Mouse (Mus musculus) kidney, embryonic 14.5 days (tissue): ENCODE results near the gene Ugt1a10. TPM values are rescaled to one million over a fixed set of nuclear protein-coding genes. Genes with fewer than 3 reads are reported as not detected.
"Not testable (repeated sequence)": the region's sequence is repeated elsewhere in the genome, so short reads cannot be mapped to it uniquely, and the experiment has no call there.

Experiments used
- ATAC-seq: fragments of 200-750 bp; cut with Nextera tagmentation; 2 replicates; pipeline ENCODE4 v1.8.0; 2017; ENCODE audit warnings: moderate number of reproducible peaks, mild to moderate bottlenecking, moderate TSS enrichment, moderate library complexity; ENCODE audit not compliant: low FRiP score, low TSS enrichment
- H3K27ac ChIP-seq: fragments of 300-500 bp; sonication (generic); 2 replicates; pipeline ENCODE4 v1.5.1; 2014; ENCODE audit warnings: low read depth, mild to moderate bottlenecking, low read length, moderate library complexity, mixed read lengths
- H3K27me3 ChIP-seq: fragments of 300-500 bp; sonication (generic); 2 replicates; pipeline ENCODE4 v1.6.1; 2014; ENCODE audit warnings: mild to moderate bottlenecking, low read length; ENCODE audit not compliant: control insufficient read depth, insufficient read depth
- H3K36me3 ChIP-seq: fragments of 300-500 bp; sonication (generic); 2 replicates; pipeline ENCODE4 v1.6.1; 2014; ENCODE audit warnings: low read length, mixed read lengths; ENCODE audit not compliant: control insufficient read depth, insufficient read depth
- H3K4me1 ChIP-seq: fragments of 300-500 bp; sonication (generic); 2 replicates; pipeline ENCODE4 v1.6.1; 2014; ENCODE audit warnings: low read length, mixed read lengths; ENCODE audit not compliant: control insufficient read depth, insufficient read depth
- H3K4me2 ChIP-seq: fragments of 300-500 bp; sonication (generic); replicated peaks from 2 replicates; pipeline ENCODE4 v1.6.1; 2014; ENCODE audit warnings: low read depth, mild to moderate bottlenecking, low read length
- H3K4me3 ChIP-seq: fragments of 300-500 bp; sonication (generic); 2 replicates; pipeline ENCODE4 v1.5.1; 2014; ENCODE audit warnings: mild to moderate bottlenecking, low read length
- H3K9ac ChIP-seq: fragments of 300-500 bp; sonication (generic); 2 replicates; pipeline ENCODE4 v1.6.1; 2014; ENCODE audit warnings: low read depth, mild to moderate bottlenecking, low read length, moderate library complexity
- H3K9me3 ChIP-seq: fragments of 300-500 bp; sonication (generic); 2 replicates; pipeline ENCODE4 v1.6.1; 2016; ENCODE audit warnings: low read length; ENCODE audit not compliant: control insufficient read depth
- WGBS: fragments of 180-500 bp; shearing (Covaris S2); extraction: QIAGEN DNeasy Blood & Tissue Kit; methylation state at CpG from one replicate; pipeline ENCODE4 v1.1.7; 2014; 5-methylcytosine and 5-hydroxymethylcytosine counted together
- polyA plus RNA-seq: library from polyadenylated mRNA; unstranded; fragments of >200 nt; fragmentation: Nextera tagmentation; extraction: Ambion mirVana; gene quantifications from 2 replicates; pipeline ENCODE4 v1.2.1, GENCODE M21; 2014

The Ugt1a10 gene
- polyA plus RNA-seq, 1 experiment from 2014 or later = 9.2 TPM

GRCm38 (mm10) chr1:88143966-88144675, 88.9 kb downstream of the Ugt1a10 start:
- 4% methylated on average over 5 of the region's 5 CpGs for WGBS
- H3K4me3 ChIP-seq, H3K27me3 ChIP-seq, H3K9ac ChIP-seq, H3K4me1 ChIP-seq, H3K36me3 ChIP-seq, H3K27ac ChIP-seq, H3K9me3 ChIP-seq, H3K4me2 ChIP-seq: not testable (repeated sequence)
- peak; percentile 60; the same call in 1 of the 2 replicates for ATAC-seq

- H3K4me2 ChIP-seq, H3K9ac ChIP-seq, H3K36me3 ChIP-seq, H3K9me3 ChIP-seq, H3K4me3 ChIP-seq, ATAC-seq, H3K4me1 ChIP-seq, H3K27ac ChIP-seq, H3K27me3 ChIP-seq: not testable (repeated sequence)
- WGBS = 68% methylated on average over 2 of the region's 2 CpGs
Measured at GRCm38 (mm10) chr1:88145278-88145677, 90.1 kb downstream of the Ugt1a10 start.

DNA sequence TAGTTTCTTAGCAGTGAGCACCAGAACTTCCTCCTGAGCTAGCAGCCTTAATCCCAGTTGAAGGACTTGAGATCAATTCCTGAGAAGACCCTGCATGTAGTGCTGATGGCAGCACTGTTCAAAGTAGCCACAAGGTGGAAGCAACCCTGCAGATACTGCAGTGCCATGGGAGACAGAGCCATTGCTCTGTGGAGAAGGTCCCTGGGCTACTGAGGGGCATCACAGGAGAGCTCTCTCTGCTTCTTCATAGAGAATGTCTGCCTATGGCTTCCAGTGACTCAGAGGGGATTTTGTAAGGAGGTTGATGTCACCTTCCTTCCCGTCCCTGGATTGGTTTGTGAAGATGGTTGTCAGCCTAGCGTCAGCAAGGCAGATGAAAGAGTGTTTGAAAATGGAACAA, 94.9 kb downstream of the Ugt1a10 start:
- ATAC-seq = peak; percentile 49; the same call in 1 of the 2 replicates
- H3K27me3 ChIP-seq, H3K4me3 ChIP-seq, H3K9me3 ChIP-seq, H3K4me1 ChIP-seq, H3K4me2 ChIP-seq, H3K27ac ChIP-seq, H3K9ac ChIP-seq, H3K36me3 ChIP-seq: not testable (repeated sequence)
- WGBS = 90% methylated on average over 2 of the region's 2 CpGs

DNA sequence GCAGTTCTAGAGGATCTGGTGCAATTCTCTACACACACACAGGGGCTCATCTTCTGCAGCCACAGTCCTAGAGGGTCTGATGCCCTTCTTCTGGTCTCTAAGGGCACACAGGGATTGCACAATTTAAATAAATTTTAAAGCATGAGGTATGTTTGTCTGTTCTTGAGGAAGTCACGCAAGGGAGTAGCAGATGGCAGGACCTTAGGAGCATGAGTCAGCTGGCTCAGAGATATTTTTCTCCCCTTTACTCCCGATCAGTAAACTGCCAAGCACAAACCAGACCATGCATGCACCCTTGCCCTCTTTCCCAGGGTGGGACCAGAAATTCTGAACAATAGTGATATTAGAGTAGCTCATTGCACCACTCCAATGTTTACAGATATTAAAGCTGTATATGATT, 103.2 kb downstream of the Ugt1a10 start:
- Histone ChIP-seq H3K36me3 (no peaks in the 10 kb centered on the region), H3K4me3 (no peak overlapping the region), H3K9me3 (no peaks in the 10 kb centered on the region), H3K4me2 (no peak overlapping the region), H3K27ac (no peak overlapping the region), H3K27me3 (no peaks in the 10 kb centered on the region), H3K9ac (no peak overlapping the region), H3K4me1 (no peaks in the 10 kb centered on the region)
- 79% methylated on average over 2 of the region's 2 CpGs for WGBS
- ATAC-seq = no peak

GRCm38 (mm10) chr1:88165711-88166110, 110.5 kb downstream of the Ugt1a10 start, which contains the start of gene Ugt1a5:
Ugt1a5 (plus strand) TSS chr1:88166012.
- no peak within 1 kb of the TSS for H3K4me2 ChIP-seq
- no peaks in the 10 kb centered on the region for H3K9me3 ChIP-seq
- no peak within 1 kb of the TSS for H3K4me3 ChIP-seq
- 84% methylated on average over 5 of the region's 5 CpGs for WGBS
- no peaks in the 10 kb centered on the region for H3K36me3 ChIP-seq
- H3K4me1 ChIP-seq = no peaks in the 10 kb centered on the region
- no peak within 1 kb of the TSS for H3K9ac ChIP-seq
- ATAC-seq = no peak
- H3K27ac ChIP-seq = no peak within 1 kb of the TSS
- H3K27me3 ChIP-seq = no peaks in the 10 kb centered on the region

DNA sequence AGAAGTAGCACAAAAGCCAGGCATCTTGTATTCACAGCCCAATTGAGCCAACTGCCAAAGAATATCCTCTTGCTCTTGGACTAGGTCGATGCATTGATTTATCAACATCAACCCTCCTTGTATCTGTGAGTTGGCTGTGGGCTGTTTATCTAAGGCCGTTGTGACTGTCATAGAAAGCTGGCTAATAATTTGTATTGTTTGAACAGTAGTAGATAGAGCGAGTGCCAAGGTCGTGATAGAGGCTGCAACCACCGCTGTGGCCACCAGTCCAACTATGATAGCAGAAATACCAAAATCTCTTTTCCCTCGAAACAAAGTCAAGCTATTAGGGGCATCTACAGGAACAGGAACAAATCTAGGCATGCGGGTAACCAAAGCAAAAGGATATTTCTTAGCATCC, 117.0 kb downstream of the Ugt1a10 start:
- ATAC-seq, H3K27ac ChIP-seq, H3K9me3 ChIP-seq, H3K9ac ChIP-seq, H3K4me2 ChIP-seq, H3K36me3 ChIP-seq, H3K4me3 ChIP-seq, H3K4me1 ChIP-seq, H3K27me3 ChIP-seq: not testable (repeated sequence)
- 91% methylated on average over 5 of the region's 7 CpGs for WGBS

- Histone ChIP-seq H3K9ac (no peak overlapping the region), H3K27ac (no peak overlapping the region), H3K36me3 (no peaks in the 10 kb centered on the region), H3K4me1 (no peaks in the 10 kb centered on the region), H3K4me3 (no peak overlapping the region), H3K4me2 (no peak overlapping the region), H3K9me3 (peaks cover 14% of the 10 kb centered on the region), H3K27me3 (no peaks in the 10 kb centered on the region)
- 89% methylated on average over 1 of the region's 1 CpGs for WGBS
- ATAC-seq = no peak
Measured at GRCm38 (mm10) chr1:88179657-88180056, 124.5 kb downstream of the Ugt1a10 start.

GRCm38 (mm10) chr1:88186325-88186935, 131.2 kb downstream of the Ugt1a10 start:
- WGBS = 83% methylated on average over 5 of the region's 5 CpGs
- Histone ChIP-seq H3K4me3 (no peak overlapping the region), H3K9ac (no peak overlapping the region), H3K36me3 (no peaks in the 10 kb centered on the region), H3K27me3 (no peaks in the 10 kb centered on the region), H3K9me3 (no peaks in the 10 kb centered on the region), H3K4me1 (no peaks in the 10 kb centered on the region), H3K4me2 (no peak overlapping the region), H3K27ac (no peak overlapping the region)
- ATAC-seq = no peak

DNA sequence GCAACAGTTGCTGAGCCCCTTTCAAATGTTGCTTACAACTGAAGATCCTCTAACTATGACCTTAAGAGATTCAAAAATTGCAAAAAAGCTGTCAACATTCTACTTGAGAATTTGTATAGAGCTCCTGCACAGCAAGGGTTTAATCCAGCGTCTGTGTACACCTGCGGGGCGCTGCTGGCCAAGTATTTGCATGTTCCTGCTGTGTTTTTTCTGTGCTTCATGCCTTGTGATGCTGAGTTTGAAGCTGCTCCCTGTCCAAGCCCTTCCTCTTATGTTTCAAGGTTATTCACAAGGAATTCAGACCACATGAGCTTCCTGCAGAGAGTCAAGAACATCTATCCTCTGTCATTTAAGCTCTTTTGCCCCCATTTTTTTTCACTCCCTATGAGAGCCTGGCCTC, 136.9 kb downstream of the Ugt1a10 start:
- no peaks in the 10 kb centered on the region for H3K9me3 ChIP-seq
- H3K36me3 ChIP-seq = no peaks in the 10 kb centered on the region
- H3K27me3 ChIP-seq = no peaks in the 10 kb centered on the region
- H3K27ac ChIP-seq = no peak overlapping the region
- no peak for ATAC-seq
- no peak overlapping the region for H3K4me3 ChIP-seq
- H3K9ac ChIP-seq = no peak overlapping the region
- 74% methylated on average over 3 of the region's 3 CpGs for whole genome bisulfite sequencing
- H3K4me1 ChIP-seq = no peaks in the 10 kb centered on the region
- H3K4me2 ChIP-seq = no peak overlapping the region
